Mouse (Mus musculus): ENCODE measurements at regions not wholly inside any gene's neighbourhood (a gene's known extent, or its start where the extent isn't known, plus 50 kb on each side); places are given as distances from the start of the nearest gene placed in this dataset.

DNA sequence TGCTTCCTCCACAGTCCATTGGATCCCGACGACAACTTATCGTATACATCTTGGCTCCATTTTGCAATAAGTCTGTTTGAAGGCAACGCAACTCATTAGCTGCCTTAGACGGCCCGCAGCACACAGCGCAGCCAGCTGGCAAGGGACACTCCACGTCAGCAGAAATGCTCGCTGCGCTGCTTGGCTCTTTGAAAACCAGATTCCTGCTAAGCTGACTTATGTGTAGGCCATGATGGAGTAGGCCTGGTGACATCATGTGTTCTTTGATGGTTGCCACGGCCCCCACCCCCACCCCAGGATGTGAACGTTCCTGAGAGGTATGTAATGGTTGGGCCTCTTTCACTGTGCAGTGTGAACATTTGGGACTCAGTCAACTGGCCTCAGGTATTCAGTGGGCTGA is 99.8 kb upstream of the Twist2 start:
- TF ChIP-seq CTCF (IDR thresholded peaks at IDR 0.05; ENCODE audit: low read depth, low read length) (no peak), POLR2AphosphoS5 (IDR thresholded peaks at IDR 0.05; ENCODE audit: insufficient replicate concordance, low read depth, low read length) (no peak), GATA1 (IDR thresholded peaks at IDR 0.05; ENCODE audit: borderline replicate concordance, low read length) (no peak), TAL1 (conservative IDR thresholded peaks at IDR 0.05; ENCODE audit: low read depth, low read length) (no peak)
